Mouse (Mus musculus) embryonic facial prominence, embryonic 14.5 days (tissue): Measurements from ENCODE around the gene Prl3b1. TPM values are rescaled to one million over a fixed set of nuclear protein-coding genes. Genes with fewer than 3 reads are reported as not detected.

Source experiments
- ATAC-seq: fragments of 200-750 bp; cut with Nextera tagmentation; 2 replicates; pipeline ENCODE4 v1.8.0; 2017; ENCODE audit warnings: low read depth, moderate number of reproducible peaks, moderate TSS enrichment
- DNase-seq: peaks from one replicate; pipeline ENCODE4 v3.0.0-alpha.2; 2015; ENCODE audit warnings: low spot score
- H3K27ac ChIP-seq: fragments of 300-500 bp; sonication (generic); replicated peaks from 2 replicates; pipeline ENCODE4 v1.5.1; 2014; ENCODE audit warnings: low read depth, mild to moderate bottlenecking, low read length, moderate library complexity
- H3K27me3 ChIP-seq: fragments of 300-500 bp; sonication (generic); replicated peaks from 2 replicates; pipeline ENCODE4 v1.6.1; 2014; ENCODE audit warnings: low read length; ENCODE audit not compliant: control insufficient read depth, insufficient read depth
- H3K36me3 ChIP-seq: fragments of 300-500 bp; sonication (generic); 2 replicates; pipeline ENCODE4 v1.6.1; 2014; ENCODE audit warnings: low read length, mixed read lengths; ENCODE audit not compliant: control insufficient read depth, insufficient read depth
- H3K4me1 ChIP-seq: fragments of 300-500 bp; sonication (generic); 2 replicates; pipeline ENCODE4 v1.6.1; 2014; ENCODE audit warnings: antibody characterized with exemption, low read length; ENCODE audit not compliant: control insufficient read depth, insufficient read depth
- H3K4me2 ChIP-seq: fragments of 300-500 bp; sonication (generic); 2 replicates; pipeline ENCODE4 v1.6.1; 2014; ENCODE audit warnings: low read depth, mild to moderate bottlenecking, low read length, moderate library complexity, mixed read lengths
- H3K4me3 ChIP-seq: fragments of 300-500 bp; sonication (generic); 2 replicates; pipeline ENCODE4 v1.5.1; 2014; ENCODE audit warnings: low read depth, mild to moderate bottlenecking, low read length
- H3K9ac ChIP-seq: fragments of 300-500 bp; sonication (generic); 2 replicates; pipeline ENCODE4 v1.6.1; 2014; ENCODE audit warnings: low read depth, mild to moderate bottlenecking, low read length, moderate library complexity, mixed read lengths
- H3K9me3 ChIP-seq: fragments of 300-500 bp; sonication (generic); 2 replicates; pipeline ENCODE4 v1.6.1; 2016; ENCODE audit warnings: low read length; ENCODE audit not compliant: control insufficient read depth
- WGBS: fragments of 180-500 bp; shearing (Covaris S2); extraction: QIAGEN DNeasy Blood & Tissue Kit; methylation state at CpG from one replicate; pipeline ENCODE4 v1.1.7; 2014; 5-methylcytosine and 5-hydroxymethylcytosine counted together
- polyA plus RNA-seq: library from polyadenylated mRNA; unstranded; fragments of >200 nt; fragmentation: Nextera tagmentation; extraction: Ambion mirVana; gene quantifications from 2 replicates; pipeline ENCODE4 v1.2.1, GENCODE M21; 2014

Prl3b1 gene
- polyA plus RNA-seq = not detected in 2 replicates

DNA sequence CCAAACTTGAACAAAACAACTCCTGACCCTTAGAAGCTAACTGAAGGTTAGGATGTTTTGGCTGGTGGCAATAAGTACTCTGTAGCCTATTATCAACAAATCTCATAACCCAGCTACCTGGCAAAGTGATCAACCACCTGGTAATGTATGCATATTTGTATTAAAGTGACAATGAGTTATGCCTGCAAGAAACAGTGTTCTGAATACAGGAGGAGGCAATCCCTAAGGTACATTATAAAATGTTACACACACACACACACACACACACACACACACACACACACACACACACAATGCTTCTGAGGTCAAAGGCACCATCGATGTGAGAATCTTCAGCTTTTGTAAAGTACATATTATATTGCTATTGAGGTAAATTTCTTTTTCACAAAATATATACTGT lies at the start of gene Prl3b1:
TSS of gene Prl3b1 (plus strand) at position 301 of the 400 bp plus-strand sequence.
- 94% methylated on average over 1 of the region's 1 CpGs for WGBS

DNA sequence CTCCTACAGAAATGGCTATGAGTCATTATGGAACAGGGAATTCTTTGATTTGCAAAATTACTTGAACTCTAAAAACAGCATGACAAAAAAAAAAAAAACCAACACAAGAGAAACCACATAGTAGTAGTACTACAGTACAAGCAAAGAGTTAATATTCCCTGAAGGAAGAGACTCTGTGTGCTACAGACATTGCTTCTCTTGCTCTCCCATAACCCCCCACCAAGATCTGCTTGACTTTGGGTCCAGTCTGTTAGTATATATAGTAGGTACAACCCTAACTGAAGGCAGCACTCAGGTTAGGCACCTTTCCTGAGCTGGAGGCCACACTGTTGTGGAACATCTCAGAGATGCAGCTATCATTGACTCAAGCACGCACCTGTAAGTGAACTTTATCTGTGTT lies 45.3 kb upstream of the Prl3b1 start, which contains the start of gene Prl3c1:
TSS of gene Prl3c1 (plus strand) at position 301 of the 400 bp plus-strand sequence.
- ATAC-seq (no peak), DNase-seq (no peak)
- Histone ChIP-seq H3K27me3 (no peaks in the 10 kb centered on the region), H3K27ac (no peak within 1 kb of the TSS), H3K4me3 (no peak within 1 kb of the TSS), H3K9ac (no peak within 1 kb of the TSS), H3K36me3 (no peaks in the 10 kb centered on the region), H3K4me2 (no peak within 1 kb of the TSS), H3K9me3 (no peaks in the 10 kb centered on the region), H3K4me1 (no peaks in the 10 kb centered on the region)
- 83% methylated on average over 1 of the region's 1 CpGs for WGBS

More for the DNA sequence above, at the start of gene Prl3b1:
- H3K4me2 ChIP-seq = no peak within 1 kb of the TSS
- H3K4me1 ChIP-seq = no peaks in the 10 kb centered on the region
- DNase-seq = no peak
- no peak within 1 kb of the TSS for H3K9ac ChIP-seq
- no peak for ATAC-seq
- H3K4me3 ChIP-seq = no peak within 1 kb of the TSS
- no peak within 1 kb of the TSS for H3K27ac ChIP-seq
- no peaks in the 10 kb centered on the region for H3K27me3 ChIP-seq
- no peaks in the 10 kb centered on the region for H3K36me3 ChIP-seq
- no peaks in the 10 kb centered on the region for H3K9me3 ChIP-seq

- DNase-seq (no peak), ATAC-seq (no peak)
- H3K27me3 ChIP-seq = no peaks in the 10 kb centered on the region
- H3K4me3 ChIP-seq = no peak within 1 kb of the TSS
- H3K9ac ChIP-seq = no peak within 1 kb of the TSS
- no peaks in the 10 kb centered on the region for H3K36me3 ChIP-seq
- H3K4me1 ChIP-seq = no peaks in the 10 kb centered on the region
- H3K4me2 ChIP-seq = no peak within 1 kb of the TSS
- H3K27ac ChIP-seq = no peak within 1 kb of the TSS
- WGBS = 87% methylated on average over 4 of the region's 4 CpGs
- H3K9me3 ChIP-seq = no peaks in the 10 kb centered on the region
Observed at GRCm38 (mm10) chr13:27259136-27259535, 17.5 kb downstream of the Prl3b1 start, which contains the start of gene Prl3a1. TSS of gene Prl3a1 (plus strand) at chr13:27259436.

Other genes starting within 250 kb of the Prl3b1 start
- 0.39 TPM in 1 of 2 replicates, not detected in the other for gene Prl, start 184.3 kb upstream of the Prl3b1 start, polyA plus RNA-seq
- not detected in 2 replicates for gene Prl3d1, start 147.7 kb upstream of the Prl3b1 start, polyA plus RNA-seq
- gene Prl3d2, start 120.1 kb upstream of the Prl3b1 start, polyA plus RNA-seq = not detected in 2 replicates
- not detected in 2 replicates for gene Prl3d3, start 85.1 kb upstream of the Prl3b1 start, polyA plus RNA-seq
- not detected in 2 replicates for gene Prl3c1, start 45.2 kb upstream of the Prl3b1 start, polyA plus RNA-seq
- not detected in 2 replicates for gene Prl3a1, start 17.6 kb downstream of the Prl3b1 start, polyA plus RNA-seq
- not detected in 2 replicates for gene Prl6a1, start 70.8 kb downstream of the Prl3b1 start, polyA plus RNA-seq
- gene Prl8a2, start 103.8 kb downstream of the Prl3b1 start, polyA plus RNA-seq = not detected in 2 replicates
- not detected in 2 replicates for gene Prl2b1, start 149.0 kb downstream of the Prl3b1 start, polyA plus RNA-seq
- gene Prl8a6, start 196.8 kb downstream of the Prl3b1 start, polyA plus RNA-seq = not detected in 2 replicates